Comparison of ENCODE assay signal across 25 mouse cellular contexts in the genomic region with DNA sequence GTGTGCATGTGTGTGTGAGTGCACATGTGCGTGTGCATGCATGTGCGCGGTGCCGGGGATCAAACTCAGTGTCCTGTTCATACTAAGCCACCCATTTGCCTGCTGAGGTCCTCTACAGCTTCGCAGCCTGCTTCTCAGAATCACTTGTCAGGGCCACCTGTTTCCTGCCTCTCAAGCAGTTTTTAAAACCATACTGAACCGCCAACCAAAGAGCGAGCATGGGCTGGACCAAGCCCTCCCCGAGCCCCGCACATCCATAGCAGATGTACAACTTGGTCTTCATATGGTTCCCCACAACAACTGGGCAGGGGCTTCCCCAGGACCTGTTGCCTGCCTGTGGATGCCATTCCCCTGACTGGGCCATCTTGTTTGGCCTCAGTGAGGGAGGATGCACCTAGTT. TPM values are rescaled to one million over a fixed set of nuclear protein-coding genes. Genes with fewer than 3 reads are reported as not detected.
"Had no signal": no experiment of that assay in that cellular context is flagged by ENCODE, and none has a peak within 500 bp of the region (broad histone marks: within the 10 kb centered on the region; RNA-seq: fewer than 3 reads in every experiment).

No protein-coding gene starts in this region.

- H3K9ac ChIP-seq: forebrain, postnatal 0 days; heart, embryonic 12.5 days; hindbrain, embryonic 12.5 days; hindbrain, embryonic 14.5 days; intestine, embryonic 15.5 days; limb, embryonic 13.5 days; limb, embryonic 15.5 days; liver, embryonic 12.5 days; liver, embryonic 14.5 days had no signal

- H3K27ac ChIP-seq: heart, embryonic 10.5 days; hindbrain, embryonic 10.5 days; hindbrain, embryonic 12.5 days; hindbrain, embryonic 14.5 days; intestine, embryonic 15.5 days; limb, embryonic 13.5 days; limb, embryonic 15.5 days; liver, embryonic 12.5 days; liver, embryonic 14.5 days had no signal

- ATAC-seq: forebrain, postnatal 0 days; hindbrain, embryonic 16.5 days; inflammation-experienced regulatory T-cells, adult 6 months; intestine, embryonic 15.5 days; intestine, postnatal 0 days; liver, embryonic 12.5 days had no signal

- H3K4me3 ChIP-seq: heart, embryonic 10.5 days; heart, embryonic 12.5 days; hindbrain, embryonic 10.5 days; hindbrain, embryonic 12.5 days; intestine, embryonic 15.5 days; limb, embryonic 13.5 days; limb, embryonic 15.5 days; liver, embryonic 12.5 days had no signal

- DNase-seq: forebrain, postnatal 0 days; gastrocnemius, postnatal 10 days; gastrocnemius, postnatal 25 days; heart, postnatal 36 days; kidney, postnatal 10 days; kidney, postnatal 4 days; layer of hippocampus, adult 9-11 months; layer of hippocampus, postnatal 36 days; left cerebral cortex, postnatal 4 days had no signal

- H3K4me1 ChIP-seq: hindbrain, embryonic 10.5 days; hindbrain, embryonic 12.5 days; intestine, embryonic 15.5 days; limb, embryonic 13.5 days; limb, embryonic 15.5 days; liver, embryonic 12.5 days had no signal

- H3K27me3 ChIP-seq: heart, embryonic 12.5 days; hindbrain, embryonic 12.5 days; intestine, embryonic 15.5 days; limb, embryonic 13.5 days; limb, embryonic 15.5 days had no signal

- H3K9me3 ChIP-seq: heart, embryonic 10.5 days; heart, embryonic 12.5 days; hindbrain, embryonic 10.5 days; hindbrain, embryonic 12.5 days; intestine, embryonic 15.5 days; limb, embryonic 13.5 days; limb, embryonic 15.5 days; liver, embryonic 12.5 days had no signal

- H3K36me3 ChIP-seq: hindbrain, embryonic 10.5 days; hindbrain, embryonic 12.5 days; intestine, embryonic 15.5 days; limb, embryonic 13.5 days; limb, embryonic 15.5 days; liver, embryonic 12.5 days had no signal

RNA-seq across cellular contexts. Expression of a gene that starts 13.9 kb away (rescaled TPM):
- polyA plus RNA-seq: forebrain, postnatal 0 days; hindbrain, embryonic 14.5 days; inflammation-experienced regulatory T-cells, adult 6 months; intestine, postnatal 0 days; kidney, embryonic 14.5 days; limb, embryonic 11.5 days; liver, adult 2 months; liver, embryonic 12.5 days; liver, embryonic 14.5 days had no signal
